Mouse (Mus musculus): ENCODE measurements at regions not wholly inside any gene's neighbourhood (a gene's known extent, or its start where the extent isn't known, plus 50 kb on each side); places are given as distances from the start of the nearest gene placed in this dataset.

GRCm38 (mm10) chr2:84261481-84261880 is 163.7 kb downstream of the Calcrl start:
- no peak for DNase-seq (ENCODE audit: inconsistent age in 2 of 2, low spot score in 1 of 2)

- no peak for DNase-seq (ENCODE audit: inconsistent age in 2 of 2, low spot score in 1 of 2)
These were observed 160.7 kb downstream of the Calcrl start for GRCm38 (mm10) chr2:84264485-84264884.

GRCm38 (mm10) chr2:84265002-84265401 is 160.2 kb downstream of the Calcrl start:
- DNase-seq (ENCODE audit: inconsistent age in 2 of 2, low spot score in 1 of 2), result no peak

GRCm38 (mm10) chr2:84266158-84266557 is 159.1 kb downstream of the Calcrl start:
- no peak for DNase-seq (ENCODE audit: inconsistent age in 2 of 2, low spot score in 1 of 2)

- DNase-seq (ENCODE audit: inconsistent age in 2 of 2, low spot score in 1 of 2), result peak; percentile 7 to 42
These were observed 158.2 kb downstream of the Calcrl start for GRCm38 (mm10) chr2:84266883-84267554.

GRCm38 (mm10) chr2:84274038-84274724 is 151.0 kb downstream of the Calcrl start:
- DNase-seq (ENCODE audit: inconsistent age in 2 of 2, low spot score in 1 of 2), result no peak

- DNase-seq (ENCODE audit: inconsistent age in 2 of 2, low spot score in 1 of 2), result no peak
These were observed 148.0 kb downstream of the Calcrl start for GRCm38 (mm10) chr2:84277181-84277580.

Data from adrenal gland, adult (tissue).